Mouse (Mus musculus) E14TG2a.4 (cell line): ENCODE results near the gene Slc9a2.

Source experiments
- H3K27me3 ChIP-seq: 2 replicates; pipeline ENCODE4 v1.6.1; 2014; ENCODE audit warnings: low read length, control low read depth; ENCODE audit not compliant: insufficient read depth
- H3K36me3 ChIP-seq: 2 replicates; pipeline ENCODE4 v1.6.1; 2014; ENCODE audit warnings: low read length, control low read depth; ENCODE audit not compliant: insufficient read depth
- H3K4me1 ChIP-seq: replicated peaks from 2 replicates; pipeline ENCODE4 v1.6.1; 2014; ENCODE audit warnings: low read depth, low read length, control low read depth
- H3K4me3 ChIP-seq: replicated peaks from 2 replicates; pipeline ENCODE4 v1.5.1; 2014; ENCODE audit warnings: mild to moderate bottlenecking, low read length
- H3K9me3 ChIP-seq: 2 replicates; pipeline ENCODE4 v1.6.1; 2014; ENCODE audit warnings: low read length, control low read depth
- CTCF ChIP-seq: conservative IDR thresholded peaks from 2 replicates; pipeline ENCODE4 v1.5.1; 2014; ENCODE audit warnings: low read length
- NANOG ChIP-seq: IDR thresholded peaks from 2 replicates; pipeline ENCODE4 v1.6.1; 2014; ENCODE audit warnings: borderline replicate concordance, low read length, mixed read lengths
- POU5F1 ChIP-seq: IDR thresholded peaks from 2 replicates; pipeline ENCODE4 v1.6.1; 2014; ENCODE audit warnings: low read length, borderline replicate concordance

Slc9a2 gene

DNA sequence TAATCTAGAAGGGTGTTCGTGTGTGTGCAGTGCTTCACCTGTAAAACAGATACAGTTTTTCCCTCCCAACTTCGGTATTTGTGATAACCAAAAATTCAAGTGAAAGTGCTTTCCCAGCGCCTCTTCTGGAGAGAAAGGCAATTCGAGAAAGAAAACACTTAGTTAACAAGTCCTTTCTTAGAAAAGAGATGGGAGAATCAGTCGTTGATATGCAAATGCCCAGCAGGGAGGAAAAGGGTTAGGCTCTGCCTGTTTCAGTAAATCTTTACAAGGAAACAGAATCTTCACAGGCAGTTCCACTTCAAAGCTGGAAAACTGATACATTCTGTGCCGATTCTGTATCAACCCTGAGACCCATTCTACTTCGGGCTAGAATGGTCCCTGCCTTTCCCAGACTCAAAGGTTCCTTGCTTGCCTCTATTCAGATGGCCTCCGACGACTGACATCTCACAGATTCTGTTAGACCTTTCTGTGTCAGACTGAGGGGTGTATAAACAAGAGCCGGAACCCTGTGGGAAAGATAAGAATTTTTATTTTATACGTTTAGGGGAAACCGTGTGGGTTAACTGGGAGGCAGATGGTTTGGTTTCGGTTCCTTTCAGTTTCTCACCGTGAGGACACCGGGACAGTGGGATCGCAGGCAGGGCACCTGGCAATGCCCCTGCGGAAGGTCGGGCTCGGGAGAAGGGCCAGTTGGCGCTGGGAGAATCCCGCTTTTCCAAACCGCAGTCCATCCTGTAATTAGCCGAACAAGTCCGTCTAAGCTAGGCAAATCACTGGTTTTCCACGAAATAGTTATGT is at the start of gene Slc9a2:
TSS of gene Slc9a2 (plus strand) at position 508 of the 801 bp plus-strand sequence.
- Histone ChIP-seq H3K9me3 (no peaks in the 10 kb centered on the region), H3K36me3 (no peaks in the 10 kb centered on the region), H3K27me3 (peaks cover 89% of the 10 kb centered on the region), H3K4me1 (peaks cover 22% of the 10 kb centered on the region), H3K4me3 (peak within 1 kb of the TSS; percentile 80)
- TF ChIP-seq CTCF: no peak
- TF ChIP-seq NANOG: peak; percentile 52; the same call in 1 of the 2 replicates
- TF ChIP-seq POU5F1: no peak; the same call in 1 of the 2 replicates

DNA sequence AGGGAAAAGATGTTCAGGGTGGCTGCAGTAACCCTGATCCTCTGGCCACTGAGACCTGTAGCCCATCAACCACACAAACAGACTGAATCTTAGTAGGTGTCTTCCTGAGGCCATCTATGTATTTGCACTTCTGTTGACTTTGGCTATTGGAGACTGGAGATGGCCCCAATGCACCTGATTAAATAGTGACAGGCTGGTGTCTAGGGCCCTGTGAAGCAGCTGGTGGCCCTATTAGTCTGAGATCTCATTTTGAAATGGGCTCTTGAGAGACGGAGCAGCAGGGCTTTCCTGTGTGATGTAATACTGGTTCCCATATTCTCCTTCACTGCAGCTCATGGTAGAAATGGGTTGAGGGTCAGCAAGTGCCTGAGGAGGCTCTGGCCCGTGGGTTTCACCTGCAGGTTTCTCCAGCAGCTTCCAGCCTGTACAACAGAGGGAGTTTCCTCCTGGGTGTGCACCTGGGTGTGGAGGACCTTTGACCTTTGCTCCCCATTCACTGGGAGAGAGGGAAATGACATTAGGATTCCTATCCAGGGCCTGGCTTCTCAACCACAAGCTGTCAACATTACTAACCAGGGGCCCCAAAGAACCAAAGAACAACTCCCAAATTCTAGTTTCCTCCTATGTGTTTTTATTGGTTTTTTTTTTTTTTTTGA is 47.8 kb upstream of the Slc9a2 start:
- H3K4me1 ChIP-seq: 0 out of 2 replicates have a peak, but pooled peaks cover 4% of the 10 kb centered on the region
- H3K36me3 ChIP-seq: no peaks in the 10 kb centered on the region
- no peak for TF ChIP-seq NANOG
- TF ChIP-seq CTCF: no peak
- no peak for TF ChIP-seq POU5F1
- H3K27me3 ChIP-seq: no peaks in the 10 kb centered on the region
- no peaks in the 10 kb centered on the region for H3K9me3 ChIP-seq
- no peak overlapping the region for H3K4me3 ChIP-seq

DNA sequence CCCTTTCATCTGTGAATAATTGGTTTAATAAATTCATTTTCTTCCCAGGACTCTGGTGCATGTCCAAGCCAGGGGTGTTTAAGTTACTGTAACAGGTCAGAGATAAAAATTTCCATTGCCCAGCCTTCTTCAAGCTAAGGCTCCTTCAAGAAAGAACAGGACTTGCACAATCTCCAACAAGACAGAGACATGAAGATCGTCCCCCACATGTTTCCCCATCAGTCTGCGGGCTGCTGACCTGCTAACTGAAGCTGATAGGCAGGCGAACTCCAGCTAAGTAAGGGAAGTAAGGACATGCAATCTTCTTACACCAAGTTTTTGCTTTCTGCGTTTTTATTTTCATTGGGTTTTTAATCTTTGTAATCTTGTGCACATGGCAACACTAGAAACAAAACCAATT is 45.8 kb upstream of the Slc9a2 start:
- Histone ChIP-seq H3K36me3 (no peaks in the 10 kb centered on the region), H3K27me3 (no peaks in the 10 kb centered on the region)
- TF ChIP-seq POU5F1 (no peak), NANOG (no peak), CTCF (no peak)

DNA sequence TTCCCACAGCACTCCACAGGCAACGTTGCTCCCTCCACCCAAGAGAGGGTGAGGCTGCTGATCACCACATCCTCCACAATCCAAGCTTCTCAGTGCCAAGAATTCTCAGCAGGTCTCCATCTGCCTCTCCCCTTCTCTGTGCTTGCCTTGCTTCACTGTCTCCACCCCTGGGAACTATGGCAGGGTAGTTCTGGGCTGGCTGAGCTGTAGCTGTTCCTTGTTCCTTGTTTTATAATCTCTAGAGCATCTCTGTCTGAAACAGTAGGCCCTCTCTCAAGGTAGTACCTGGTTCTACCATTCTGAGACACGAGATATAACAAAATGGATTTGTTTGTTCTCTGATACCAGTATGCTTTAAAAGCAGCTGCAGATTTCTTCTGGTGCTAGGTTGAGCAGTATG is 32.1 kb upstream of the Slc9a2 start:
- no peaks in the 10 kb centered on the region for H3K9me3 ChIP-seq

More for the DNA sequence above, 45.8 kb upstream of the Slc9a2 start:
- Histone ChIP-seq H3K9me3 (no peaks in the 10 kb centered on the region), H3K4me3 (no peak overlapping the region), H3K4me1 (0 out of 2 replicates have a peak, but pooled peaks cover 4% of the 10 kb centered on the region)

DNA sequence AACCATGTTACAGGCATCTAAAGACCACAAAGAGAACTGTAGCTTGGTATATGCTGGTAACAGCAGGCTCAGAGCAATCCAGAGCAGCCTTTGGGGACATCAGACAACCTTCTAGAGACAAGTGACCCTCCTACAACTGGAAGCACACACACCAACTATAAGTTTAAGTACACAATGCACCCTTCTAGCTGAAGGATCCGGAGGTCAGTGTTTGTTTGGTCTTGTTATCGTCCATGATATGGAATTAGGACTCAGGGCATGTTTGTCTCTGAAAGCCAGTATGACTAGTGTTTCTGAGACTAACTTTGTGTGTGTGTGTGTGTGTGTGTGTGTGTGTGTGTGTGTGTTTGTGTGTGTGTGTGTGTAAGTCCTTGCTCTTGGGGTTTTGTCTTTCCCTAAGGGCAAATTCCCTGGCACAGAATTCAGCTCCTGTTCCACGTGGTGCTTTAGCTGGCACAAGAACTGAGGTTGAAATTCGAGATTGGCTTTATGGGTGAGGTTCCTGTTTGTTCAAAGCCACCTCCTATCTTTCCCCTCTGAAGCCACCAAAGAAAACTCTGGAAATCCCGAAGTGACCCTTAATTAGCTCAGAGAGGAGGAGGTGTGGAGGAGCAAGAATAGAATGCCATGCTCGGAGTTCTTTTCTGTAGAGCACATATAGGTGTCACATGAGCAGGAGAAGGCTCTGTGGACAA is 29.4 kb upstream of the Slc9a2 start:
- Histone ChIP-seq H3K36me3 (no peaks in the 10 kb centered on the region), H3K27me3 (no peaks in the 10 kb centered on the region; the same call in 1 of the 2 replicates), H3K4me1 (no peaks in the 10 kb centered on the region), H3K9me3 (no peaks in the 10 kb centered on the region), H3K4me3 (no peak overlapping the region)
- no peak for TF ChIP-seq NANOG
- TF ChIP-seq CTCF: no peak
- no peak for TF ChIP-seq POU5F1

More for the DNA sequence above, 32.1 kb upstream of the Slc9a2 start:
- no peak for TF ChIP-seq NANOG
- Histone ChIP-seq H3K27me3 (no peaks in the 10 kb centered on the region; the same call in 1 of the 2 replicates), H3K4me3 (no peak overlapping the region), H3K4me1 (no peaks in the 10 kb centered on the region), H3K36me3 (no peaks in the 10 kb centered on the region)

DNA sequence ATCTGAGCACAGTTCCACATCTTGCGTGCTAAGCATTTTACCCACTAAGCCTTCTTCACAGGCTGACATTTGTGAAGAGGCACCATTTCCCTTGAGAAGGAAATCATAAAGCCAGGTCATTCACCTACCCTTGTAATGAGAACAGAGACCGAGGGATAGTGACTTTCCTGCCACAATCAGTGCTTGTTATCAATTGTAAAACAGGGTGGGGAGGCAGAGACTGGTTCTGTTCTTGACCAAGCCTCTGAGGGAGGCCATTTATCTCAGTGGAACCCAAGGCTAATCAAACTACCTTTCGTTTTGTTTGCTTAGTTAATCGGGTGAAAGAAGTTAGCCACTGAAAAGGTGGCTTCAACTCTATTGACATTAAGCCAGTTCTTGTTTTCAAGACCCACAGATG is 23.3 kb upstream of the Slc9a2 start:
- no peak overlapping the region for H3K4me3 ChIP-seq
- no peak for TF ChIP-seq NANOG
- no peak for TF ChIP-seq POU5F1
- no peak for TF ChIP-seq CTCF
- no peaks in the 10 kb centered on the region for H3K9me3 ChIP-seq
- H3K4me1 ChIP-seq: no peaks in the 10 kb centered on the region
- H3K36me3 ChIP-seq: no peaks in the 10 kb centered on the region
- no peaks in the 10 kb centered on the region for H3K27me3 ChIP-seq

DNA sequence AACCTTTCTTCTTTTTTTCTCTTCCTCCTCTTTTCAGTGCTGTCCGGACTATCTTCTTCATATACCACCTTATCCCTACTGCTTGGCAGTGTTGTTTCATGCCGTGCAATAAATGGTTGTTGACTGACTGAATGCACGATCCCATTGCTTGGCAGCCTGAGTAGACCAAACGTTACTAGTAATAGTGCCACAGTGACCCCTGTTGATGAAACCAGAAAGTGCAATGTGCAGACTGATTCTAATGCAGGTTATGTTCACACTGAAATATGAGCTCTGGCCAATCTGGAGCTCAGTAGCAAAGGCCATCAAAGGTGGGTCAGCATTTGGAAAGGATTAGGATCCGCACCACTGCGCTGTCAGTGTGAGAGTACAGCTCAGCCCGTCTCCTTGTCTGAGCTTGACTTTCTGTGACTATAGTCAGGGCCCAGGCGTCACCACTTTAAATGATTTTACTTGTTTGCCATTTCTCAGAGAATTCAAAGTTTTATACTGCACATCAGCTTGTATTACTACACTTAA is 22.3 kb upstream of the Slc9a2 start:
- Histone ChIP-seq H3K4me1 (no peaks in the 10 kb centered on the region), H3K4me3 (no peak overlapping the region), H3K9me3 (no peaks in the 10 kb centered on the region), H3K27me3 (no peaks in the 10 kb centered on the region), H3K36me3 (no peaks in the 10 kb centered on the region)
- TF ChIP-seq POU5F1: no peak
- TF ChIP-seq CTCF: peak; percentile 78
- no peak for TF ChIP-seq NANOG

DNA sequence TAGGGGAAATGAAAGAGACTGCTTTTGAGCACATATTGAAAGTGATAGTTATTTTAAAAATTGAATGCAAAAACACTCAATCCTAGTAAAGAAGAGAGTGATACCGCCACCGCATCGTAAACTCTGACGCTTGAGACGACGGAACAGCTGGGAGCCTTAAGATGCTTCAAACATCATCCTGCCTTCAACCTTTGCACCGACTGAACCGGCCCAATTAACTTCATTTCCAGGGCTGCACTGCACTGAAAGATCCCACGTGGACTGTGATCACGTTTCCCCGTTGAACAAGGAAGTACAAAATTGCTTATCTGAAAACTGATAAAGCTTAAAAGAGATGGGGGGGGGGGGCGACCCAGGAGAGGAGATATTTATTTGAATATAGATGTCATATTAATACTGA is 21.4 kb upstream of the Slc9a2 start:
- Histone ChIP-seq H3K9me3 (no peaks in the 10 kb centered on the region), H3K4me1 (no peaks in the 10 kb centered on the region), H3K4me3 (no peak overlapping the region), H3K36me3 (no peaks in the 10 kb centered on the region), H3K27me3 (no peaks in the 10 kb centered on the region)
- no peak for TF ChIP-seq CTCF
- no peak for TF ChIP-seq POU5F1
- TF ChIP-seq NANOG: no peak
